Mouse (Mus musculus) CD4-positive, CD25-positive, alpha-beta regulatory T cell (primary cell): ENCODE data around the gene Nln. TPM values are rescaled to one million over a fixed set of nuclear protein-coding genes. Genes with fewer than 3 reads are reported as not detected.

Experiments
- polyA plus RNA-seq: library from polyadenylated mRNA; unstranded; fragments of 100-300 nt; shearing (Covaris generic); gene quantifications from one replicate; pipeline ENCODE4 v1.2.1, GENCODE M21; 2017

Nln gene
- 9.5 TPM for polyA plus RNA-seq

GRCm38 (mm10) chr13:104109288-104109815 lies at the start of gene Nln, which contains the start of gene Sgtb:
Gene Nln, minus strand, starts transcription at chr13:104109614.
Gene Sgtb, plus strand, starts transcription at chr13:104109741.

Other genes with a start within 250 kb of the Nln start
- 110 TPM for gene Erbin, start 189.1 kb downstream of the Nln start, polyA plus RNA-seq
- gene Sgtb, start 127 bp upstream of the Nln start, polyA plus RNA-seq: 0.10 TPM
- gene Trappc13, start 68.9 kb upstream of the Nln start, polyA plus RNA-seq: 43.6 TPM
- 18.1 TPM for gene Trim23, start 69.2 kb upstream of the Nln start, polyA plus RNA-seq
- gene Cenpk, start 119.0 kb upstream of the Nln start, polyA plus RNA-seq: 2.6 TPM
- gene Ppwd1, start 119.2 kb upstream of the Nln start, polyA plus RNA-seq: 8.9 TPM
- 27.4 TPM for gene Adamts6, start 178.2 kb upstream of the Nln start, polyA plus RNA-seq